ENCODE assay signal across 8 mouse cellular contexts in genomic region chr4:134922111-134922924, GRCm38 (mm10). TPM values are rescaled to one million over a fixed set of nuclear protein-coding genes. Genes with fewer than 3 reads are reported as not detected.
A peak's percentile ranks its signal among the peaks of the same experiment; 100 is the strongest.
DNase-seq lines count a peak whose midpoint lies in the region; ATAC-seq and TF ChIP-seq lines count a peak whose summit lies in the region.

No protein-coding gene starts in this region.

- peak overlapping the region; percentile 69 for H3K9ac ChIP-seq in hindbrain, embryonic 11.5 days (ENCODE audit: low read depth, low read length)
- peak overlapping the region; percentile 71 for H3K9ac ChIP-seq in midbrain, embryonic 12.5 days (replicated peaks)

- intact Hi-C loops in left cerebral cortex, adult 2 months (cut with DNase I) = loop anchor here (5.0 kb wide), 1 partner anchor 70 kb away; the partner anchor contains the start of gene Maco1
- intact Hi-C loops in left cerebral cortex, postnatal 36 days (cut with DNase I) = no loop called here

- H3K27ac ChIP-seq in left cerebral cortex, adult 2 months = peak overlapping the region; percentile 100
- H3K27ac ChIP-seq in embryonic facial prominence, embryonic 10.5 days (replicated peaks) = peak overlapping the region; percentile 98
- H3K27ac ChIP-seq in hindbrain, embryonic 11.5 days (ENCODE audit: low read depth, low read length) = 0 out of 2 replicates have a peak overlapping the region, but pooled peaks have one; percentile 59
- peak overlapping the region; percentile 92 for H3K27ac ChIP-seq in midbrain, embryonic 12.5 days (replicated peaks)

- no peaks in the 10 kb centered on the region for H3K9me3 ChIP-seq in embryonic facial prominence, embryonic 10.5 days
- no peaks in the 10 kb centered on the region for H3K9me3 ChIP-seq in hindbrain, embryonic 11.5 days (ENCODE audit: control insufficient read depth, low read length)
- no peaks in the 10 kb centered on the region for H3K9me3 ChIP-seq in midbrain, embryonic 12.5 days

- H3K4me3 ChIP-seq in left cerebral cortex, adult 2 months = peak overlapping the region; percentile 94
- H3K4me3 ChIP-seq in embryonic facial prominence, embryonic 10.5 days = peak overlapping the region; percentile 84
- H3K4me3 ChIP-seq in hindbrain, embryonic 11.5 days (ENCODE audit: low read depth, low read length) = peak overlapping the region; percentile 97
- peak overlapping the region; percentile 100 for H3K4me3 ChIP-seq in midbrain, embryonic 12.5 days

- DNase-seq in left cerebral cortex, adult 2 months (ENCODE audit: extremely low spot score in 1 of 2, low spot score in 2 of 2) = no peak
- no peak for DNase-seq in left cerebral cortex, postnatal 36 days (ENCODE audit: low spot score in 2 of 2)
- DNase-seq in embryonic facial prominence, embryonic 10.5 days (ENCODE audit: low spot score) = no peak
- DNase-seq in hindbrain, embryonic 11.5 days (ENCODE audit: low spot score) = no peak
- no peak for DNase-seq in cerebellum, adult 8-10 months
- DNase-seq in layer of hippocampus, adult 9-11 months = no peak
- no peak for DNase-seq in layer of hippocampus, postnatal 36 days

- H3K36me3 ChIP-seq in embryonic facial prominence, embryonic 10.5 days (replicated peaks) = peaks cover 33% of the 10 kb centered on the region
- H3K36me3 ChIP-seq in hindbrain, embryonic 11.5 days (ENCODE audit: control insufficient read depth, insufficient read depth, low read length) = peaks cover 4% of the 10 kb centered on the region; the same call in 1 of the 2 replicates
- peaks cover 22% of the 10 kb centered on the region for H3K36me3 ChIP-seq in midbrain, embryonic 12.5 days

- no peak; the same call in 1 of the 2 replicates for TF ChIP-seq CTCF in left cerebral cortex, adult 2 months (IDR thresholded peaks at IDR 0.05)

- no peak for ATAC-seq in hindbrain, embryonic 11.5 days (ENCODE audit: low FRiP score)
- no peak for ATAC-seq in midbrain, embryonic 12.5 days (ENCODE audit: low FRiP score, low read depth)

- peaks cover 31% of the 10 kb centered on the region for H3K4me1 ChIP-seq in embryonic facial prominence, embryonic 10.5 days
- peaks cover 3% of the 10 kb centered on the region; the same call in 1 of the 2 replicates for H3K4me1 ChIP-seq in hindbrain, embryonic 11.5 days (replicated peaks; ENCODE audit: control insufficient read depth, insufficient read depth, low read length)
- H3K4me1 ChIP-seq in midbrain, embryonic 12.5 days = peaks cover 19% of the 10 kb centered on the region

- peak overlapping the region; percentile 84 for H3K4me2 ChIP-seq in hindbrain, embryonic 11.5 days (replicated peaks; ENCODE audit: low read depth, low read length)
- H3K4me2 ChIP-seq in midbrain, embryonic 12.5 days (replicated peaks) = peak overlapping the region; percentile 87

- H3K27me3 ChIP-seq in embryonic facial prominence, embryonic 10.5 days (replicated peaks; ENCODE audit: low read depth, poor library complexity, severe bottlenecking) = no peaks in the 10 kb centered on the region
- H3K27me3 ChIP-seq in hindbrain, embryonic 11.5 days (ENCODE audit: control insufficient read depth, insufficient read depth, low read length) = no peaks in the 10 kb centered on the region
- no peaks in the 10 kb centered on the region for H3K27me3 ChIP-seq in midbrain, embryonic 12.5 days

- 58% methylated on average over 10 of the region's 10 CpGs for WGBS in embryonic facial prominence, embryonic 10.5 days
- 64% methylated on average over 10 of the region's 10 CpGs for WGBS in hindbrain, embryonic 11.5 days
- 57% methylated on average over 10 of the region's 10 CpGs for WGBS in midbrain, embryonic 12.5 days

RNA-seq across cellular contexts. Expression of gene Rsrp1, which starts 1.1 kb away (rescaled TPM):
- total RNA-seq in left cerebral cortex, adult 2 months (2021) = 100 to 1,000 TPM; 284 to 304 TPM
- 100 to 1,000 TPM; 258 to 266 TPM for total RNA-seq in left cerebral cortex, postnatal 36 days (2021)
- polyA plus RNA-seq in embryonic facial prominence, embryonic 10.5 days (2016; fragmentation: Nextera tagmentation; extraction: Ambion mirVana) = 343 and 353 TPM in 2 replicates
- 382 and 434 TPM in 2 replicates for polyA plus RNA-seq in hindbrain, embryonic 11.5 days (2014; fragmentation: Nextera tagmentation; extraction: Ambion mirVana)
- polyA plus RNA-seq in midbrain, embryonic 12.5 days (2016; fragmentation: Nextera tagmentation; extraction: Ambion mirVana) = 525 and 549 TPM in 2 replicates
- total RNA-seq in layer of hippocampus, postnatal 36 days (2021) = 100 to 1,000 TPM; 238 to 257 TPM

RNA-seq across cellular contexts. Expression of gene Tmem50a, which starts 7.5 kb away (rescaled TPM):
- total RNA-seq in left cerebral cortex, adult 2 months (2021) = 100 to 1,000 TPM; 113 to 116 TPM
- 100 to 1,000 TPM; 116 to 138 TPM for total RNA-seq in left cerebral cortex, postnatal 36 days (2021)
- 127 and 133 TPM in 2 replicates for polyA plus RNA-seq in embryonic facial prominence, embryonic 10.5 days (2016; fragmentation: Nextera tagmentation; extraction: Ambion mirVana)
- polyA plus RNA-seq in hindbrain, embryonic 11.5 days (2014; fragmentation: Nextera tagmentation; extraction: Ambion mirVana) = 153 and 167 TPM in 2 replicates
- polyA plus RNA-seq in midbrain, embryonic 12.5 days (2016; fragmentation: Nextera tagmentation; extraction: Ambion mirVana) = 164 and 167 TPM in 2 replicates
- 100 to 1,000 TPM; 103 to 115 TPM for total RNA-seq in layer of hippocampus, postnatal 36 days (2021)

RNA-seq across cellular contexts. Expression of gene Syf2, which starts 8.4 kb away (rescaled TPM):
- 10 to 100 TPM; 53.9 to 58.7 TPM for total RNA-seq in left cerebral cortex, adult 2 months (2021)
- 10 to 100 TPM; 49.9 to 59.3 TPM for total RNA-seq in left cerebral cortex, postnatal 36 days (2021)
- polyA plus RNA-seq in embryonic facial prominence, embryonic 10.5 days (2016; fragmentation: Nextera tagmentation; extraction: Ambion mirVana) = 65.2 and 65.9 TPM in 2 replicates
- 77.6 and 80.3 TPM in 2 replicates for polyA plus RNA-seq in hindbrain, embryonic 11.5 days (2014; fragmentation: Nextera tagmentation; extraction: Ambion mirVana)
- 74.0 and 76.5 TPM in 2 replicates for polyA plus RNA-seq in midbrain, embryonic 12.5 days (2016; fragmentation: Nextera tagmentation; extraction: Ambion mirVana)
- total RNA-seq in layer of hippocampus, postnatal 36 days (2021) = 10 to 100 TPM; 48.1 to 51.9 TPM

RNA-seq across cellular contexts. Expression of gene Rhd, which starts 58.0 kb away (rescaled TPM):
- not detected for total RNA-seq in left cerebral cortex, adult 2 months (2021)
- not detected for total RNA-seq in left cerebral cortex, postnatal 36 days (2021)
- 8.2 and 11.2 TPM in 2 replicates for polyA plus RNA-seq in embryonic facial prominence, embryonic 10.5 days (2016; fragmentation: Nextera tagmentation; extraction: Ambion mirVana)
- polyA plus RNA-seq in hindbrain, embryonic 11.5 days (2014; fragmentation: Nextera tagmentation; extraction: Ambion mirVana) = 15.1 and 19.4 TPM in 2 replicates
- polyA plus RNA-seq in midbrain, embryonic 12.5 days (2016; fragmentation: Nextera tagmentation; extraction: Ambion mirVana) = 7.3 and 8.9 TPM in 2 replicates
- total RNA-seq in layer of hippocampus, postnatal 36 days (2021) = not detected
